ENCODE assay signal across 21 mouse cellular contexts in the genomic region with DNA sequence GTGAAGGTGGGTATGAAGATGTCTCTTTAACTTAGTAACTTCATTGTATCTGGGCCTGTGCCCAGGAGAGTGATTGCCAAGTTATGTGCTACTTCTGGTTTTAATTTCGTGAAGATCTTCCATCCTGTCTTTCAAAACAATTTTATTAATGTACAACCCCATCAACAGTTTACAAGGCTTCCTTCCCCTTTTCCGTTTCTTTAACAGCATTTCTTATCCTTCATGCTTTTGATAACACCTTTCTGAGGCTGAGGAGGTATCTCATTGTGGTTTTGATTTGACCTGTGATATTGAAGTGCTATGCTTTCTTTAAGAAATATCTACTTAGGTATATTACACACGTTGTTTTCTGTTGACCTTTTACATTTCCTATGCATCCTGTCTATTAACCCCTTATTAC.
"Had no signal": no experiment of that assay in that cellular context is flagged by ENCODE, and none has a peak within 500 bp of the region (broad histone marks: within the 10 kb centered on the region; RNA-seq: fewer than 3 reads in every experiment).

No protein-coding gene starts in this region.

- H3K4me2 ChIP-seq: lung, embryonic 15.5 days; midbrain, embryonic 12.5 days; neural tube, embryonic 13.5 days; neural tube, embryonic 15.5 days had no signal

- H3K9ac ChIP-seq: liver, postnatal 0 days; lung, embryonic 15.5 days; midbrain, embryonic 12.5 days; neural tube, embryonic 13.5 days; neural tube, embryonic 15.5 days had no signal

- ATAC-seq: liver, postnatal 0 days; lung, postnatal 0 days; midbrain, embryonic 16.5 days had no signal

- H3K36me3 ChIP-seq: lung, embryonic 15.5 days; midbrain, embryonic 10.5 days; midbrain, embryonic 12.5 days; neural tube, embryonic 13.5 days; neural tube, embryonic 15.5 days had no signal

- H3K27me3 ChIP-seq: lung, embryonic 15.5 days; midbrain, embryonic 12.5 days; neural tube, embryonic 13.5 days; neural tube, embryonic 15.5 days had no signal

- H3K27ac ChIP-seq: lung, embryonic 15.5 days; macrophage; midbrain, embryonic 10.5 days; midbrain, embryonic 12.5 days; neural tube, embryonic 13.5 days; neural tube, embryonic 15.5 days had no signal

- H3K4me3 ChIP-seq: lung, embryonic 15.5 days; midbrain, embryonic 10.5 days; midbrain, embryonic 12.5 days; myocyte; neural tube, embryonic 13.5 days; neural tube, embryonic 15.5 days had no signal

- H3K9me3 ChIP-seq: lung, embryonic 15.5 days; midbrain, embryonic 10.5 days; midbrain, embryonic 12.5 days; neural tube, embryonic 13.5 days; neural tube, embryonic 15.5 days had no signal

- DNase-seq: liver, postnatal 0 days; lung, adult 2 months; lung, postnatal 14 days; lung, postnatal 36 days; midbrain, embryonic 14.5 days; retina, postnatal 1 day; right cerebral cortex, adult 18-20 months; right cerebral cortex, postnatal 14 days; spleen, adult 18-20 months; thymus, adult 18-20 months; thymus, postnatal 14 days; thymus, postnatal 36 days had no signal
